Mouse (Mus musculus): ENCODE results near the gene Rnf186. TPM values are rescaled to one million over a fixed set of nuclear protein-coding genes. Genes with fewer than 3 reads are reported as not detected.

Gene Rnf186
- polyA plus RNA-seq, 1 experiment from 2014 or later = not detected

DNA sequence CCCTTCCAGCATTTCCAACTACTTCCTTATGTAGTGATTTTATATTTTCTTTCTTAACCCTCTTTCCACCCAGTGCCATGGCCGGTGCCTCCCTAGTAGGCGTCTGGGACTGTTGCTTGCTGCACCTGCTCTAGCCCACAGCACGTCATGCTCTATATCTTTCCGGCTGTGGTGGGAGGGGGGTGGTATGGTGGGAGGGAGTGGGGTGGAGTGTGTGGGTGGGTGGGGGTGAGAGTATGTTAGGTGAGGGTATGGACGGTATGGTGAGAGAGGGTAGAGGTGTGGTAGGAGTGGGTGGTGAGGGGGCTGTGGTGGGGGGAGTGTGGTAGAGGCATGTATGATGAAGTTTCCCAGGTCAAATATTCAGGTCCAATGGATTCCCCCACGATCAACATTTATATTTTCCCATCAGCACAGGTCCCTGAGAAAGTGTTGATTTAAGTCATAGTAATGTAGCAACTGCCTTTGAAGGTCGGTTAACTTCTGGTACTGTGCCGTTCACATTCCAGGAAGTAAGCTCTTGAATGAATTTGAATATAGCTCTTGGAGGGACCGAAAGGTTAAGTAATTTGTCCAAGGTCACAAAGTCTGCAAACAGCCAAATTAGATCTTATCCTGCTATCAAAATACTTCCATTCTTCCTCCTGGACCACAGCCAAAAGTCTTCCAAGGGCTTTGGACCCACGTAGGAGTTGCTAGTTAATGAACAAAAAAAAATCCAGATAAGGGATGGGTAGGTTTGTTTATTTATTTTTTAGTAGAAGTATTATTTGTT lies 28.2 kb upstream of the Rnf186 start:
- Histone ChIP-seq H3K9me3 (replicated peaks; ENCODE audit: control insufficient read depth, low read length) (no peaks in the 10 kb centered on the region), H3K27ac (replicated peaks; ENCODE audit: low read depth, low read length) (no peak overlapping the region), H3K27me3 (ENCODE audit: control insufficient read depth, insufficient read depth, low read length) (no peaks in the 10 kb centered on the region), H3K9ac (replicated peaks; ENCODE audit: low read length) (no peak overlapping the region), H3K4me3 (ENCODE audit: low read depth, low read length) (no peak overlapping the region), H3K4me1 (ENCODE audit: control insufficient read depth, insufficient read depth, low read length) (peaks cover 2% of the 10 kb centered on the region; the same call in 1 of the 2 replicates), H3K36me3 (replicated peaks; ENCODE audit: control insufficient read depth, insufficient read depth, low read depth, low read length) (no peaks in the 10 kb centered on the region), H3K4me2 (ENCODE audit: low read depth, low read length) (no peak overlapping the region)
- DNase-seq (ENCODE audit: low spot score) = no peak
- WGBS = 67% methylated on average over 10 of the region's 10 CpGs
- no peak for ATAC-seq (replicated peaks; ENCODE audit: insufficient number of reproducible peaks, low FRiP score, low TSS enrichment, low read depth)

DNA sequence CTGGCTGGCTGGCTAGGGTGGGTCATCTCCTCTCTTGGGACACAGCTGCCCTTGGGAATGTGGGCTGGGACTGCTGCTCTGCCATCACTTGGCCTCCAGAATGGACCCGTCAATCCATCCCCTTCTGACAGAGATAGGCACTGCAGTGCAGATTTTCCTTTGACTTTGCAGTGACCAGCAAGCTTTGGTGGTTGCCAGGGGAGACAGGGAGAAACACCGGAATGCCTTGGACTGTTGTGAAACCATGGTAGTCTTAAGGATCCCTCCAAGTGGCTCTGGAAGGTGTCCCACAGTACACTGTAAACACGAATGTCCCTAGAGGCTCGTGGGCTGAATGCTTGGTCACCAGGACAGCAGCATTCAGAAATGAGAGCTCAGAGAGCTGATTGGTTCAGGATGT lies 27.4 kb upstream of the Rnf186 start:
- no peaks in the 10 kb centered on the region for H3K9me3 ChIP-seq (replicated peaks; ENCODE audit: control insufficient read depth, low read length)
- no peaks in the 10 kb centered on the region for H3K27me3 ChIP-seq (ENCODE audit: control insufficient read depth, insufficient read depth, low read length)
- WGBS = 67% methylated on average over 4 of the region's 4 CpGs
- H3K4me3 ChIP-seq (ENCODE audit: low read depth, low read length) = no peak overlapping the region
- H3K9ac ChIP-seq (replicated peaks; ENCODE audit: low read length) = no peak overlapping the region
- DNase-seq (ENCODE audit: low spot score) = no peak
- H3K4me1 ChIP-seq (ENCODE audit: control insufficient read depth, insufficient read depth, low read length) = peaks cover 2% of the 10 kb centered on the region; the same call in 1 of the 2 replicates
- no peak overlapping the region for H3K4me2 ChIP-seq (ENCODE audit: low read depth, low read length)
- ATAC-seq (replicated peaks; ENCODE audit: insufficient number of reproducible peaks, low FRiP score, low TSS enrichment, low read depth) = no peak
- no peaks in the 10 kb centered on the region for H3K36me3 ChIP-seq (replicated peaks; ENCODE audit: control insufficient read depth, insufficient read depth, low read depth, low read length)
- H3K27ac ChIP-seq (replicated peaks; ENCODE audit: low read depth, low read length) = no peak overlapping the region

DNA sequence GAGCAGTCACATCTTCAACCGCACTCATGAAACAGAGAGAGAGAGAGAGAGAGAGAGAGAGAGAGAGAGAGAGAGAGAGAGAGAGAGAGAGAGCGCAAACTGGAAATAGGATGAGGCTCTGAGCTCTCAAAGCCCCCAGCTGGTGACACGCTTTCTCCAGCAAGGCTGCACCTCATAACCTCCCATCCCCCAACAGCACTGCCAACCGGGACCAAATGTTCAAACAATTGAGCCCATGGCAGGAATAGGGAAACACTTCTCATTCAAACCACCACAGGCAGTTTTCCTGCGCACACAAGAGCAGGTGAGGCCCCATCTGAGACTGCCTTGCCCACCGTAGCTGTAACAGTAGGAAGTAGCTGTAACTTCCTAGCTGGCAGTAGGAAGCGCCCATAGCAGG lies 25.5 kb upstream of the Rnf186 start:
- Histone ChIP-seq H3K36me3 (replicated peaks; ENCODE audit: control insufficient read depth, insufficient read depth, low read depth, low read length) (no peaks in the 10 kb centered on the region), H3K27ac (replicated peaks; ENCODE audit: low read depth, low read length) (no peak overlapping the region), H3K27me3 (ENCODE audit: control insufficient read depth, insufficient read depth, low read length) (no peaks in the 10 kb centered on the region), H3K9me3 (replicated peaks; ENCODE audit: control insufficient read depth, low read length) (no peaks in the 10 kb centered on the region), H3K4me1 (ENCODE audit: control insufficient read depth, insufficient read depth, low read length) (peaks cover 2% of the 10 kb centered on the region; the same call in 1 of the 2 replicates), H3K4me3 (ENCODE audit: low read depth, low read length) (no peak overlapping the region), H3K4me2 (ENCODE audit: low read depth, low read length) (no peak overlapping the region), H3K9ac (replicated peaks; ENCODE audit: low read length) (no peak overlapping the region)
- ATAC-seq (replicated peaks; ENCODE audit: insufficient number of reproducible peaks, low FRiP score, low TSS enrichment, low read depth) (no peak), DNase-seq (ENCODE audit: low spot score) (peak; percentile 21)
- WGBS = 33% methylated on average over 7 of the region's 7 CpGs

DNA sequence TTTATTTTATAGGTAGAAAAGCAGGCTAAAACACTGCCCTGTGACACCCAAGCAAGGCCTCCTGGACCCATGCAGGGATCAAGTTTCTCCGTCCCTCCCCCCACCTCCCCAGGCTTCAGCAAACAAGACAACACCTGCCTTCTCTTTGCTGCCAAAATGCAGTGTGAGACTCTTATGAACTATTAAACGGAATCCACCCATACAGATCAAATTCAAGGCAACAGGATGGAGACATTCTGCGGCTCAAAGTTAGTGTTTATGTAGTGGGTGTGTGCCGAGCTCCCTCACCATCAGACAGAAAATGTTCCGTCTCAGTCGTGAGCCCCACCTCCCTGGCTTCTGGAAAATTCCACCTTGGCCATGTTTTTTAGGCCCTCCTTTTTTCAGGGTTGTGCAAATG lies 24.9 kb upstream of the Rnf186 start:
- H3K4me2 ChIP-seq (ENCODE audit: low read depth, low read length) = no peak overlapping the region
- no peak overlapping the region for H3K27ac ChIP-seq (replicated peaks; ENCODE audit: low read depth, low read length)
- no peak for ATAC-seq (replicated peaks; ENCODE audit: insufficient number of reproducible peaks, low FRiP score, low TSS enrichment, low read depth)

DNA sequence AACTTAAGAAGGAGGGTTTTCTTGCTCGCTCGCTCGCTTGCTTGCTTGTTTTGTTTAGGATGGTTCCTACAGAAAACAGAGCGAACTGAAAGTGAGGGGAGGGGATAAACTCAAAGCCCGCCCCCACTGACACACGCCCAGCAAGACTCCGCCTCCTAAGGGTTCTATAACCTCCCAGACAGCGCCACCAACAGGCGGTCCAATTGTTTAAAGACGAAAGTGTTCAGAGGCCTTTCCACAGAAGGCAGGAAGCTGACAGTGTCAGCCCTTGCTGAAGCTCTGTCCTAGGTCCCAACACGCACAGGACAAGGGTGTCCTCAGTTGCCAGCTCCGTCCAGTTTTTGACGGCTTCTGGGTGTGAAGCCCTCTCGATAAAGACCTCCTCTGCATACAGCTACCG lies 23.2 kb upstream of the Rnf186 start:
- H3K36me3 ChIP-seq (replicated peaks; ENCODE audit: control insufficient read depth, insufficient read depth, low read depth, low read length) = no peaks in the 10 kb centered on the region
- peaks cover 2% of the 10 kb centered on the region; the same call in 1 of the 2 replicates for H3K4me1 ChIP-seq (ENCODE audit: control insufficient read depth, insufficient read depth, low read length)
- ATAC-seq (replicated peaks; ENCODE audit: insufficient number of reproducible peaks, low FRiP score, low TSS enrichment, low read depth) (no peak), DNase-seq (ENCODE audit: low spot score) (peak; percentile 78)
- no peaks in the 10 kb centered on the region for H3K9me3 ChIP-seq (replicated peaks; ENCODE audit: control insufficient read depth, low read length)
- H3K27ac ChIP-seq (replicated peaks; ENCODE audit: low read depth, low read length) = no peak overlapping the region
- H3K9ac ChIP-seq (replicated peaks; ENCODE audit: low read length) = no peak overlapping the region
- WGBS = 26% methylated on average over 15 of the region's 15 CpGs
- no peak overlapping the region for H3K4me2 ChIP-seq (ENCODE audit: low read depth, low read length)
- no peaks in the 10 kb centered on the region for H3K27me3 ChIP-seq (ENCODE audit: control insufficient read depth, insufficient read depth, low read length)
- H3K4me3 ChIP-seq (ENCODE audit: low read depth, low read length) = no peak overlapping the region

More for the DNA sequence above, 24.9 kb upstream of the Rnf186 start:
- DNase-seq (ENCODE audit: low spot score) = no peak
- WGBS = 42% methylated on average over 6 of the region's 6 CpGs
- Histone ChIP-seq H3K9me3 (replicated peaks; ENCODE audit: control insufficient read depth, low read length) (no peaks in the 10 kb centered on the region), H3K27me3 (ENCODE audit: control insufficient read depth, insufficient read depth, low read length) (no peaks in the 10 kb centered on the region), H3K36me3 (replicated peaks; ENCODE audit: control insufficient read depth, insufficient read depth, low read depth, low read length) (no peaks in the 10 kb centered on the region), H3K4me1 (ENCODE audit: control insufficient read depth, insufficient read depth, low read length) (peaks cover 2% of the 10 kb centered on the region; the same call in 1 of the 2 replicates), H3K9ac (replicated peaks; ENCODE audit: low read length) (no peak overlapping the region), H3K4me3 (ENCODE audit: low read depth, low read length) (no peak overlapping the region)

DNA sequence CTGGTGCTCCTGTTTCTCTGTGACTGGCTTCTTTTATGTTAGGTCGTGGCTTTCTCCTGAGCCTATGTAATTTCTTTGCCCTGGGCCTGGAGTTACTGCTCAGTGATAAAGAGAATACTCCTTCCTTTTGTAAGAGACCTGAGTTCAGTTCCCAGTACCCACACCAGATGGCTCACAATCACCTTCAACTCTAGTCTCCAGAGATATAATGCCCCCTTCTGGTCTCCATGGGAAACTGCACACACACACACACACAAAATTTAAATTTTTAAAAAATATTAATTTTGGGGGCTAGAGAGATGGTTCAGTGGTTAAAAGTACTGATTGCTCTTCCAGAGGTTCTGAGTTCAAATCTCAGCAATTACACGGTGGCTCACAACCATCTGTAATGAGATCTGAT lies 18.7 kb upstream of the Rnf186 start:
- no peak for ATAC-seq (replicated peaks; ENCODE audit: insufficient number of reproducible peaks, low FRiP score, low TSS enrichment, low read depth)
- Histone ChIP-seq H3K4me1 (ENCODE audit: control insufficient read depth, insufficient read depth, low read length) (no peaks in the 10 kb centered on the region), H3K9me3 (replicated peaks; ENCODE audit: control insufficient read depth, low read length) (no peaks in the 10 kb centered on the region), H3K27ac (replicated peaks; ENCODE audit: low read depth, low read length) (no peak overlapping the region), H3K36me3 (replicated peaks; ENCODE audit: control insufficient read depth, insufficient read depth, low read depth, low read length) (no peaks in the 10 kb centered on the region), H3K4me2 (ENCODE audit: low read depth, low read length) (no peak overlapping the region), H3K27me3 (ENCODE audit: control insufficient read depth, insufficient read depth, low read length) (no peaks in the 10 kb centered on the region), H3K4me3 (ENCODE audit: low read depth, low read length) (no peak overlapping the region), H3K9ac (replicated peaks; ENCODE audit: low read length) (no peak overlapping the region)
- no peak for DNase-seq (ENCODE audit: low spot score)
- WGBS = 83% methylated on average over 2 of the region's 2 CpGs

DNA sequence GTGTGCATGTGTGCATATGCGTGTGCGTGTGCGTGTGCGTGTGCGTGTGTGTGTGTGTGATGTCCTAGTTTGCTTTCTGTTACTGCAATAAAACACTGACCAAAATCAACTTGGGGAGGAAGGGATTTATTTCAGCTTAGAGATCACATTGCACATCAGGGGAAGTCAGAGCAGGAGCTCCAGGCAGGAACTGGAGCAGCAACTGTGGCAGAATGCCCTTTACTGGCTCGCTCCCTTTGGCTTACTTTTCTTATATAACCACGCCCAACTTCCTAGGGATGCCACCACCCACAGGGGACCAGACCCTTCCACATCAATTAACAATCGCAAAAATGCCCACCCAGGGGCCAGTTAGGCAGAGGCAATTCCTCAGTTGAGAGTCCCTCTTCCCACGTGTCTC lies 8.3 kb upstream of the Rnf186 start:
- Histone ChIP-seq H3K36me3 (replicated peaks; ENCODE audit: control insufficient read depth, insufficient read depth, low read depth, low read length) (no peaks in the 10 kb centered on the region), H3K4me1 (ENCODE audit: control insufficient read depth, insufficient read depth, low read length) (no peaks in the 10 kb centered on the region), H3K9ac (replicated peaks; ENCODE audit: low read length) (no peak overlapping the region), H3K4me3 (ENCODE audit: low read depth, low read length) (no peak overlapping the region), H3K9me3 (replicated peaks; ENCODE audit: control insufficient read depth, low read length) (no peaks in the 10 kb centered on the region), H3K4me2 (ENCODE audit: low read depth, low read length) (no peak overlapping the region), H3K27ac (replicated peaks; ENCODE audit: low read depth, low read length) (no peak overlapping the region), H3K27me3 (ENCODE audit: control insufficient read depth, insufficient read depth, low read length) (no peaks in the 10 kb centered on the region)
- 84% methylated on average over 9 of the region's 9 CpGs for WGBS
- DNase-seq (ENCODE audit: low spot score) (no peak), ATAC-seq (replicated peaks; ENCODE audit: insufficient number of reproducible peaks, low FRiP score, low TSS enrichment, low read depth) (no peak)

DNA sequence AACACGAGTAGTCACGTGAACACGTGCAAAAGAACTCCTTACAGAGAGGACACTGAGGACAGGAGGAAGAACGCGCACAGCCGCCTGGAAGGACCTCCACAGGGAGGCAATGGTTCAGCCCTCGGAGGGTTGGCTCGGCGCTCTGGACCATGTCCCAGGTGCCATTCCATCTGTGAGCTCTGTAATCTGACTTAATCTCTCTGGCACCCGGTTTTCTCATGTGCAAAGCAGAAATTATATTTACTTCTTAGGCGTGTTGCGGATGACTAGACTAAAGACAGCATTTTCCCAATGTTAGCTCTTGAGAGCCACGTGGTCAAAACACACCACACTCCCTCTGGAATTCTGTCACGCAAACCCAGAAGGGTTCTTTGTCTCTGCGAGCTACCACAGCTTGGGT lies 7.8 kb upstream of the Rnf186 start:
- Histone ChIP-seq H3K4me3 (ENCODE audit: low read depth, low read length) (no peak overlapping the region), H3K36me3 (replicated peaks; ENCODE audit: control insufficient read depth, insufficient read depth, low read depth, low read length) (no peaks in the 10 kb centered on the region), H3K4me1 (ENCODE audit: control insufficient read depth, insufficient read depth, low read length) (no peaks in the 10 kb centered on the region), H3K27me3 (ENCODE audit: control insufficient read depth, insufficient read depth, low read length) (no peaks in the 10 kb centered on the region), H3K27ac (replicated peaks; ENCODE audit: low read depth, low read length) (no peak overlapping the region), H3K9me3 (replicated peaks; ENCODE audit: control insufficient read depth, low read length) (no peaks in the 10 kb centered on the region), H3K9ac (replicated peaks; ENCODE audit: low read length) (no peak overlapping the region), H3K4me2 (ENCODE audit: low read depth, low read length) (no peak overlapping the region)
- ATAC-seq (replicated peaks; ENCODE audit: insufficient number of reproducible peaks, low FRiP score, low TSS enrichment, low read depth) (no peak), DNase-seq (ENCODE audit: low spot score) (no peak)
- 83% methylated on average over 15 of the region's 15 CpGs for WGBS
